Mouse (Mus musculus) embryonic facial prominence, embryonic 13.5 days (tissue): ENCODE measurements around the gene Mindy4. TPM values are rescaled to one million over a fixed set of nuclear protein-coding genes. Genes with fewer than 3 reads are reported as not detected.

ENCODE experiments used
- ATAC-seq: fragments of 200-750 bp; cut with Nextera tagmentation; 2 replicates; pipeline ENCODE4 v1.8.0; 2017; ENCODE audit warnings: low read depth; ENCODE audit not compliant: insufficient number of reproducible peaks, insufficient read depth, low FRiP score, low TSS enrichment
- H3K27ac ChIP-seq: fragments of 300-500 bp; sonication (generic); 2 replicates; pipeline ENCODE4 v1.5.1; 2015; ENCODE audit warnings: moderate library complexity, mild to moderate bottlenecking, inconsistent platforms
- H3K27me3 ChIP-seq: fragments of 300-500 bp; sonication (generic); 2 replicates; pipeline ENCODE4 v1.6.1; 2015; ENCODE audit warnings: mild to moderate bottlenecking, inconsistent platforms
- H3K36me3 ChIP-seq: fragments of 300-500 bp; sonication (generic); 2 replicates; pipeline ENCODE4 v1.6.1; 2015; ENCODE audit warnings: mild to moderate bottlenecking, inconsistent platforms
- H3K4me1 ChIP-seq: fragments of 300-500 bp; sonication (generic); 2 replicates; pipeline ENCODE4 v1.6.1; 2015; ENCODE audit warnings: inconsistent platforms
- H3K4me2 ChIP-seq: fragments of 300-500 bp; sonication (generic); 2 replicates; pipeline ENCODE4 v1.6.1; 2015; ENCODE audit warnings: moderate library complexity, mild to moderate bottlenecking, inconsistent platforms
- H3K4me3 ChIP-seq: fragments of 300-500 bp; sonication (generic); 2 replicates; pipeline ENCODE4 v1.5.1; 2015; ENCODE audit warnings: mild to moderate bottlenecking, inconsistent platforms
- H3K9ac ChIP-seq: fragments of 300-500 bp; sonication (generic); 2 replicates; pipeline ENCODE4 v1.6.1; 2015; ENCODE audit warnings: mild to moderate bottlenecking, inconsistent platforms
- H3K9me3 ChIP-seq: fragments of 300-500 bp; sonication (generic); 2 replicates; pipeline ENCODE4 v1.6.1; 2016; ENCODE audit warnings: inconsistent platforms
- WGBS: fragments of 180-500 bp; shearing (Covaris S2); methylation state at CpG from one replicate; pipeline ENCODE4 v1.1.7; 2015; ENCODE audit warnings: mixed read lengths; 5-methylcytosine and 5-hydroxymethylcytosine counted together
- polyA plus RNA-seq: library from polyadenylated mRNA; unstranded; fragments of >200 nt; fragmentation: Nextera tagmentation; extraction: Ambion mirVana; gene quantifications from 2 replicates; pipeline ENCODE4 v1.2.1, GENCODE M21; 2015

Gene Mindy4
- 19.2 and 21.2 TPM in 2 replicates for polyA plus RNA-seq

DNA sequence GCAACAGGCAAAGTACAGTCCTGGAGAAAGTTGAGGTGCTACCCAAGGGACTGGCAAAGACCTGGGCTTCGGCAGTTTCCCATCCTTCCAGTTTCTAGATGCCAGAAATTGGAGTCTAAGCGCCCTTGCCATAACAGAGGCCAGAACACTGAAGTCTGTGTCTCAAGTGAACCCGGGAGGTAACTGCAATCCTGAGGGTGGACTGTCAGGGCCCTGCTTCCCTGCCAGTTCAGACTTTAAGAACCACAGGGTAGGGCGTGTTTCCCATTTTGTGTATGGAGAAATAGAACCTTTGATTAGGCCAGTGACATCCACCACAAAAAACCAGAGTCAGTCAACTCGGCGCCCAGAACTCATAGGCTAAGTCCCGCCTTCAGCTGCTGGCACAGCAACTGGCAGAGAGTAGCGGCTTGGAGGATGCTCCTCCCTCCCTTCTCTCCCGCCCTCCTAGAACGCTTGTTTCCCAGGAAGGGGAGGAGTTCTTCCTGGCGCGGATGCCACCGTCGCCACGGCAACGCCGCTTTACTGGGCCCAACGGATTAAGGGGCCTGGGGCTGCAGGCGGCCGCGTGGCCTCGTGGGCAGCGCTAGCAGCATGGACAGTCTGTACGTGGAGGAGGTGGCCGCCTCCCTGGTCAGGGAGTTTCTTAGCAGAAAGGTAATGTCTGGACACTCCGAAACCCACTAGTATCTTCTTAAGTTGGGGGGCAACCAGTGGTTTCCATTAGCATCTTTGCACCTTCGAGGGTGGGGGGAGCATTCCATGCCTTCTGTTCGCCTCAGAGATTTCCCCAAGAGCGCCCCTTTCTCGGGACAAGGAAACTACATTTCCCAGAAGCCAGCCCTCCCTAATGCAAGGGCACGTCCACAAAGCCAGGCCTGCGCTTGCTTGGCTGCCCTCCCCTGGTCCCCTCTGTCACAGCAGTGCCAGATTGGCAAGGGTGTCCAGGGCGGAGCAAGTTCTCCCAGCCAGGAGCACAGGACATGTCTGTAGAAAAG is at the start of gene Mindy4:
Gene Mindy4 (plus strand): TSS at position 471 of the 998 bp plus-strand sequence.
- no peaks in the 10 kb centered on the region for H3K36me3 ChIP-seq
- H3K27me3 ChIP-seq, result no peaks in the 10 kb centered on the region
- peak within 1 kb of the TSS; percentile 91 for H3K27ac ChIP-seq
- H3K9me3 ChIP-seq, result no peaks in the 10 kb centered on the region
- H3K9ac ChIP-seq, result peak within 1 kb of the TSS; percentile 74
- WGBS, result 4% methylated on average over 32 of the region's 33 CpGs
- H3K4me2 ChIP-seq, result peak within 1 kb of the TSS; percentile 67
- peak; percentile 94 for ATAC-seq
- peak within 1 kb of the TSS; percentile 58 for H3K4me3 ChIP-seq
- peaks cover 35% of the 10 kb centered on the region for H3K4me1 ChIP-seq

- H3K27ac ChIP-seq, result no peak overlapping the region
- 59% methylated on average over 1 of the region's 1 CpGs for WGBS
- ATAC-seq, result no peak
- no peak overlapping the region for H3K9ac ChIP-seq
- H3K27me3 ChIP-seq, result no peaks in the 10 kb centered on the region
- no peak overlapping the region for H3K4me3 ChIP-seq
- no peaks in the 10 kb centered on the region for H3K36me3 ChIP-seq
- H3K4me1 ChIP-seq, result no peaks in the 10 kb centered on the region
- no peak overlapping the region for H3K4me2 ChIP-seq
- no peaks in the 10 kb centered on the region for H3K9me3 ChIP-seq
Observed at GRCm38 (mm10) chr6:55159256-55159655, 43.9 kb upstream of the Mindy4 start.

DNA sequence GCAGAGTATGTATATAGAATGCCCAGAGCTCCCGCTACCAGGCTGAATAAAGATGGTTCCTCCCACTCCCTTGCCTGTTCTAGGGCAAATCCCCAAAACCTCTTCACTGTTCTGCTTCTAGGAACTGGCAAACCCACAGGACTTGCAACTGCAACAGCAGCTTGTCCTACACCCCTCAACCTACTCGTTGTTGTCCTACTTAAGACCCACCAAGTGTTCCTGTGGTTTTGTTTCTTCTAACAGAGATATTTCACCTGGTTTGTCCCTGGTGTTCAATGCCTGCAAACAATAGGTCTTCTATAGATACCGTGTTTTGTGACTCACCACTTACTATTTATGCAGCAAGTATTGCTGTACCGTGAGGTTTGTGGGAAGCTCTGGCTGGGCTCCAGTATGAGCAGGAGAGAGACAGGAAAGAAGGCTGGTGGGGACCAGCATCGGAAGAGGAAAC is 41.8 kb upstream of the Mindy4 start:
- no peak for ATAC-seq
- Histone ChIP-seq H3K4me1 (no peaks in the 10 kb centered on the region), H3K4me2 (no peak overlapping the region), H3K27me3 (no peaks in the 10 kb centered on the region; the same call in 1 of the 2 replicates), H3K9me3 (no peaks in the 10 kb centered on the region), H3K36me3 (no peaks in the 10 kb centered on the region), H3K9ac (no peak overlapping the region), H3K4me3 (no peak overlapping the region), H3K27ac (no peak overlapping the region)
- 75% methylated on average over 5 of the region's 5 CpGs for WGBS

DNA sequence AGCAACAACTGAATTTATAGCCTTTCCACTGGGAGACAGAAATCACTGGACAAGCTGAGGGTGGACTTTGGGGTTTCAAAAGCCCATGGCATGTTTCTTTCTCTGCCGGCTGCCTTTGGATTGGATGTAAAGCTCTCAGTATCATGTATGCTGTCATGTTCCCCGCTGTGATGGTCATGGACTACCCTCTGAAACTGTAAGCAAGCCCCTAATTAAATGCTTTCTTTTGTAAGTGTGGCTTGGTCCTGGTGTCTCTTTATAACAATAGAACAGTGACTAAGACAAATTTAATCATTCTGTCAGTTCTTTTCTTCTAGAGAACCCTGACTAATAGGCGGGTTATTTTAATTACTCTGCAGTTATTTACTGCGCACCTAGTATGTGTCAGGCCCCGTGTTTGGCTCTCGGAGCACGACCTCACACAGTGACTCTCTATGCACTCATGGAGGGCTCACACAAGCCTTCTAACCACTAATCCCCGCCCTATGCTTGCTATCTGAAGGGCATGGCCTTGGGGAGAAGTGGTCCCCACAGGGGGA is 40.1 kb upstream of the Mindy4 start:
- no peaks in the 10 kb centered on the region for H3K9me3 ChIP-seq
- no peak overlapping the region for H3K27ac ChIP-seq
- H3K36me3 ChIP-seq, result no peaks in the 10 kb centered on the region
- no peak overlapping the region for H3K9ac ChIP-seq
- WGBS, result 78% methylated on average over 8 of the region's 8 CpGs
- no peak overlapping the region for H3K4me3 ChIP-seq
- no peaks in the 10 kb centered on the region for H3K4me1 ChIP-seq
- H3K4me2 ChIP-seq, result no peak overlapping the region
- ATAC-seq, result no peak
- no peaks in the 10 kb centered on the region; the same call in 1 of the 2 replicates for H3K27me3 ChIP-seq

DNA sequence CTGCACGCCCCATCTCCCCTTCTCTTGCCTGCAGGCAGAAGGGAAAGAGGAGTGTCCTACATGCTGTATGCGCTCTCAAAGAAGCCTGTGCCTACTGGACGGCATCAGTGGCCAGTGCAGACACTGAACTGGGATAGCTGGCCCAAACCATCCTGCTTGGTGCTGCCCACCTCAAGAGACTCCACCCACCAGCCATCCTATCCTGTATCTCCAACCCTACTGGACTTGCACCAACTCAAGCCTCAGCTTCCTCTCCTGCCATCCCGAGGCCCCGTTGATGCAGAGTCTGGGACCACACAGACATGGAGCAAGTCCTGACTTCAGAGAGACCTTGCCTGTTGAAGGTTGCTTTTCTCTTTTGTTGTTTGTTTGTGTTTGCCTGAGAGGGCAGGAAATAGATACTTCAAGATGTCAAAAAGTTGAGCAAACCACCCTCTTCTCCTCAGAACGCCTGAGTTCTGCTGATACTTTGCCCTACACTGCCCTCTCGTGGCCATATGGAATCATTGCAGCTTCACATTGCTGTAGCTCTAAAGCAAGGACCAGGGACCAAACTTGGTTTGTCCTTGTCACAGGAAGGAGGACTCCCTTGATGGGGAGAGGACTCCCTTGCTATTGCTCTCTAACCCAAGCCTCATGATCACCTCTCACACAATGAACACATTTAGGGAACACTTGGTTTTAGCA is 36.3 kb upstream of the Mindy4 start:
- ATAC-seq, result no peak
- Histone ChIP-seq H3K4me3 (no peak overlapping the region), H3K9ac (no peak overlapping the region)

GRCm38 (mm10) chr6:55169818-55170217 is 33.4 kb upstream of the Mindy4 start:
- no peak overlapping the region for H3K9ac ChIP-seq
- no peaks in the 10 kb centered on the region for H3K9me3 ChIP-seq
- ATAC-seq, result no peak
- no peak overlapping the region for H3K4me2 ChIP-seq
- WGBS, result 59% methylated on average over 5 of the region's 5 CpGs
- no peaks in the 10 kb centered on the region for H3K36me3 ChIP-seq
- no peak overlapping the region for H3K27ac ChIP-seq
- H3K4me3 ChIP-seq, result no peak overlapping the region
- H3K4me1 ChIP-seq, result no peaks in the 10 kb centered on the region
- no peaks in the 10 kb centered on the region; the same call in 1 of the 2 replicates for H3K27me3 ChIP-seq

More for the DNA sequence above, 36.3 kb upstream of the Mindy4 start:
- Histone ChIP-seq H3K4me1 (no peaks in the 10 kb centered on the region), H3K27me3 (no peaks in the 10 kb centered on the region; the same call in 1 of the 2 replicates), H3K27ac (no peak overlapping the region), H3K4me2 (no peak overlapping the region), H3K9me3 (no peaks in the 10 kb centered on the region), H3K36me3 (no peaks in the 10 kb centered on the region)
- 47% methylated on average over 7 of the region's 7 CpGs for WGBS

DNA sequence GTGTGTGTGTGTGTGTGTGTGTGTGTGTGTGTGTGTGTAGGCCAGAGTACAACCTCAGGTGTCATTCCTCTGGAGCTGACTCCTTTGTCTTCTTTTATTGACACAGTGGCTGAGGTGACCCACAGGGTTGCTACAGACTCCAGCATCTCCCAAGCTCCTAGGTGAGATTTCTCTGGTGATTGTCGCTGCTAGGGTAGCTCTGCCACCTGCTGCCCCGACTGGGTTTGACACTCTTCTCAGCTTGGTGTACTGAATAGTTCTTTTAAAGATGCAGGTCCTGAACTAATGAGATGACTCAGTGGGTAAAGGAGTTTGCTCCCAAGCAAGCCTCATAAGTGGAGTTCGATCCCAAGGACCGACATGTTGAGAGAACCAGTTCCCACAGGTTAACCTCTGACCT is 31.5 kb upstream of the Mindy4 start:
- H3K4me3 ChIP-seq, result no peak overlapping the region
- H3K4me2 ChIP-seq, result no peak overlapping the region
- H3K9ac ChIP-seq, result no peak overlapping the region
- 59% methylated on average over 4 of the region's 4 CpGs for WGBS
- no peaks in the 10 kb centered on the region for H3K4me1 ChIP-seq
- H3K9me3 ChIP-seq, result no peaks in the 10 kb centered on the region
- H3K36me3 ChIP-seq, result no peaks in the 10 kb centered on the region
- no peaks in the 10 kb centered on the region for H3K27me3 ChIP-seq
- ATAC-seq, result no peak
- no peak overlapping the region for H3K27ac ChIP-seq

DNA sequence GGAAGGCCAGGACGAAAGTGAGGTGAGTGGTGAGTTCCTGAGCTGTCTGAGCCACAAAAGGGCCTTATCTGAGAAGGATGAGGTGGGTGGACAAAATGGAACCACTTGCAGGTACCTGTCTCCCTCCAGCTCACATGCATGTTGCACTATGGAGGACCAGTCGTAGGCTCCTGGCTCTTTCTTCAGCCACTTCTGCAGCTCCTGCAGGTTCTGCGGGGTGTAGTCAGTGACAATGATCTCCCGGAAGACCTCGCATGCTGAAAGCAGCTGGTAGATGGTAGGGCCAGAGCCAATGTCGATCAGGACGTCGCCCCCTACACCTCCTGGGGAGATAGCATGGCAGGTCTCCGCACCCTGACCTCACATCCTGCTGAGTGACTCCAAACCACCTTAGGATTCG is 30.0 kb upstream of the Mindy4 start:
- no peak overlapping the region for H3K4me2 ChIP-seq
- H3K27ac ChIP-seq, result no peak overlapping the region
- no peaks in the 10 kb centered on the region for H3K9me3 ChIP-seq
- H3K4me3 ChIP-seq, result no peak overlapping the region
- no peaks in the 10 kb centered on the region for H3K4me1 ChIP-seq
- H3K27me3 ChIP-seq, result no peaks in the 10 kb centered on the region
- 60% methylated on average over 10 of the region's 10 CpGs for WGBS
- ATAC-seq, result no peak
- no peak overlapping the region for H3K9ac ChIP-seq
- H3K36me3 ChIP-seq, result no peaks in the 10 kb centered on the region

DNA sequence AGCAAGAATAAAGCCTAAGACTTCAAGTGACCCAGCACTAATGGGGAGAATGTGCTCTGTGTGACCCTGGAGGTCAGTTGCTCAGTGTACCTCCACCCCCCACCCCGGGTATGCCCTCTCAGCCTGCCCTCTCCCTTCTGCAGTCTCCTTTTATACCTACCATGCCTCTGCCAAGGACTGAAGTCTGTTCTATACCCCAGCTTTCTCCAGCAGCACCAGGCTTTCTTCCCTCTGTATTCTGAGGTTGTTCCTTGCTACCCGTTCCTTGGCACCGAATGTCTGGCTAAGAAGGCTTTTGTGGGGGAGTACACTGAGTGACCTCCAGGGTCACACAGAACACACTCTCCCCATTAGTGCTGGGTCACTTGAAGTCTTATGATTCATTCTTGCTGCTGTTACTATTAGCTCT is 29.2 kb upstream of the Mindy4 start:
- H3K27ac ChIP-seq, result no peak overlapping the region
- no peak overlapping the region for H3K4me2 ChIP-seq
- H3K36me3 ChIP-seq, result no peaks in the 10 kb centered on the region
- no peaks in the 10 kb centered on the region for H3K4me1 ChIP-seq
- ATAC-seq, result no peak
- WGBS, result 18% methylated on average over 3 of the region's 3 CpGs
- H3K4me3 ChIP-seq, result no peak overlapping the region
- H3K9ac ChIP-seq, result no peak overlapping the region
- no peaks in the 10 kb centered on the region for H3K9me3 ChIP-seq
- no peaks in the 10 kb centered on the region for H3K27me3 ChIP-seq

GRCm38 (mm10) chr6:55174741-55175181 is 28.4 kb upstream of the Mindy4 start, which contains the start of gene Inmt:
TSS of gene Inmt (minus strand) at chr6:55175043.
- no peak for ATAC-seq
- H3K4me1 ChIP-seq, result no peaks in the 10 kb centered on the region
- no peaks in the 10 kb centered on the region for H3K36me3 ChIP-seq
- 77% methylated on average over 1 of the region's 1 CpGs for WGBS
- no peak within 1 kb of the TSS for H3K27ac ChIP-seq
- no peaks in the 10 kb centered on the region for H3K9me3 ChIP-seq
- no peaks in the 10 kb centered on the region for H3K27me3 ChIP-seq
- no peak within 1 kb of the TSS for H3K9ac ChIP-seq
- H3K4me2 ChIP-seq, result no peak within 1 kb of the TSS
- H3K4me3 ChIP-seq, result no peak within 1 kb of the TSS

GRCm38 (mm10) chr6:55175456-55175855 is 27.7 kb upstream of the Mindy4 start:
- WGBS, result 35% methylated on average over 2 of the region's 2 CpGs
- H3K36me3 ChIP-seq, result no peaks in the 10 kb centered on the region
- H3K27ac ChIP-seq, result no peak overlapping the region
- no peak for ATAC-seq
- no peak overlapping the region for H3K9ac ChIP-seq
- H3K27me3 ChIP-seq, result no peaks in the 10 kb centered on the region
- no peak overlapping the region for H3K4me2 ChIP-seq
- H3K4me3 ChIP-seq, result no peak overlapping the region
- no peaks in the 10 kb centered on the region for H3K4me1 ChIP-seq
- H3K9me3 ChIP-seq, result no peaks in the 10 kb centered on the region
